Mouse (Mus musculus) mature B cell (primary cell): ENCODE measurements around the gene Tmem59l.

Experiments used
- in situ Hi-C: fragments of 300-500 bp; cut with MboI; formaldehyde crosslinking; loops from 2 replicates; pipeline ENCODE4 v1.14.3; 2019

The Tmem59l gene

DNA sequence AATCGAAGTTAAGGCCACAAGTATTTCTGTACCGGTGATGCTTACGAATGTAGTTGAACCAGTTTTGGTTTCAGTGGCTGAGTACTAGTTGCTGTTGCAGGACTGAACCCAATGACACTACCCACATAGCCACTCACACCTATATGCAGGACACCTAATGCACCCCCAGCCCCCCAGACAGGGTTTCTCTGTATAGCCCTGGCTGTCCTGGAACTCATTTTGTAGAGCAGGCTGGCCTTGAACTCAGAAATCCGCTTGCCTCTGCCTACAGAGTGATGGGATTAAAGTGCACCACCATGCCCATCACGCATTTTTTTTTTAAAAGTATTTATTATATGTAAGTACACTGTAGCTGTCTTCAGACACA, 19.9 kb upstream of the Tmem59l start:
- in situ Hi-C loops, result loop anchor here (5.0 kb wide), 1 partner anchor 130 kb away; no protein-coding TSS in a partner anchor

DNA sequence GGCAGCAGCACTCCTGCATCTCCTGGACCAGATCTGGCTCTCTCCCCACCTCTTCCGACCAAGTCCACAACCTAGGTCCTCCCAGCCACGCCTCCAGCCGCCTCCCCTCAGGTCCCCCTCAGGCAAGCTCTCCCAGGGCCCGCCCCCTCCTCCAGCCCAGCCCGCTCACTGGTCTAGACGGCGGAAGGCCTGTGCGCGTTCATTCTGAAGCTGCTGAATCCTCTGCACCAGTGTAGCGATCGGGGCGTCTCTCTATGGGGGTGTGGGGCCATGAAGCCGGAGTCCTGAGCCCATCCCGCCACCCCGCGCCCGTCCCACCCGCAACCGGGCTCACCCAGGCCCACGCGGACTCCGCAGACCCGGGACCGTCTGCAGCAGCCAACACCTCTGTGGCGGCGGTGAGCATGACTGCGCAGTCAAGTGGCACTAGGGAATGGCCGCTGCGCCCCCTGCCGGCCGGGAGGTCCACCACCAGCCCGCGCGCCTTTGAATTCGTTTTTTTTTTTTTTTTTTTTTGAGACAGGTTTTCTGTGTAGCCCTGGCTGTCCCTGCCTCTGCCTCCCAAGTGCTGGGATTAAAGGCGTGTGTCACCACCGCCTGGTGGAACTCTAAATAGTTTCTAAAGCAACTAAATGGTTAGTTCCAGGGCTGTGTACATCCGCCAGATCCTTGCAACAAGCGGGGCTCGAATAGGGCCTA, 19.3 kb upstream of the Tmem59l start, which contains the start of gene Rex1bd:
TSS of gene Rex1bd (minus strand) at position 425 of the 699 bp plus-strand sequence.
- in situ Hi-C loops, result loop anchor here (5.0 kb wide), 1 partner anchor 129 kb away; no protein-coding TSS in a partner anchor

- in situ Hi-C loops, result loop anchor here (5.0 kb wide), 1 partner anchor 129 kb away; no protein-coding TSS in a partner anchor
Measured at GRCm38 (mm10) chr8:70505698-70506327, 18.7 kb upstream of the Tmem59l start.

- in situ Hi-C loops, result loop anchor here (5.0 kb wide), 1 partner anchor 128 kb away; no protein-coding TSS in a partner anchor
Measured at GRCm38 (mm10) chr8:70504851-70505250, 17.7 kb upstream of the Tmem59l start.

- in situ Hi-C loops, result no loop called here
Measured at GRCm38 (mm10) chr8:70504291-70504716, 17.1 kb upstream of the Tmem59l start.

DNA sequence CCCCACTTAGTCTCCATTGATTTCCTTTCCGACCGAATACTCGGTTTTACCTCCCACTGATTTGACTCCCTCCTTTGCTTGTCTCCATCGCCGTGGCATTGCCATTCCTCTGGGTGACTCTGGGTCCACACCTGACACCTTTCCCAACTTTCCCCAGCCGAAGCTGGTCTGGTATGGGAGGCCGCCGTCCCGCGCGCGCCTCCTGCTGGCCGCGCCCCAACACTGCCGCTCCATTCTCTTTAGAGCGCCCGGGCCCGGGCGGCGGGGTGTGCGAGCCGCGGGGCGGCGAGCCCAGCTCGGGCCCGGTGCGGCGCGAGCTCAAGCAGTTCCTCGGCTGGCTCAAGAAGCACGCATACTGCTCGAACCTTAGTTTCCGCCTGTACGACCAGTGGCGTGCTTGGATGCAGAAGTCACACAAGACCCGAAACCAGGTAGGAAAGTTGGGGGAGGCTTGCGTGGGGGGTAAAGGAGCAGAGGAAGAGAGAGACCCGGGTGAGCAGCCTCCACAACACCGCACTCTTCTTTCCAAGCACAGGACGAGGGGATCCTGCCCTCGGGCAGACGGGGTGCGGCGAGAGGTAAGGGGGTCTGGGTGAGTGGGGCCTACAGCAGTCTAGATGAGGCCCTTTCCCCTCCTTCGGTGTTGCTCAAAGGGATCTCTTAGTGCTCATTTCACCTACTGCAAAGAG, 16.0 kb upstream of the Tmem59l start:
- in situ Hi-C loops, result no loop called here

GRCm38 (mm10) chr8:70502540-70502939, 15.4 kb upstream of the Tmem59l start:
- in situ Hi-C loops, result no loop called here

DNA sequence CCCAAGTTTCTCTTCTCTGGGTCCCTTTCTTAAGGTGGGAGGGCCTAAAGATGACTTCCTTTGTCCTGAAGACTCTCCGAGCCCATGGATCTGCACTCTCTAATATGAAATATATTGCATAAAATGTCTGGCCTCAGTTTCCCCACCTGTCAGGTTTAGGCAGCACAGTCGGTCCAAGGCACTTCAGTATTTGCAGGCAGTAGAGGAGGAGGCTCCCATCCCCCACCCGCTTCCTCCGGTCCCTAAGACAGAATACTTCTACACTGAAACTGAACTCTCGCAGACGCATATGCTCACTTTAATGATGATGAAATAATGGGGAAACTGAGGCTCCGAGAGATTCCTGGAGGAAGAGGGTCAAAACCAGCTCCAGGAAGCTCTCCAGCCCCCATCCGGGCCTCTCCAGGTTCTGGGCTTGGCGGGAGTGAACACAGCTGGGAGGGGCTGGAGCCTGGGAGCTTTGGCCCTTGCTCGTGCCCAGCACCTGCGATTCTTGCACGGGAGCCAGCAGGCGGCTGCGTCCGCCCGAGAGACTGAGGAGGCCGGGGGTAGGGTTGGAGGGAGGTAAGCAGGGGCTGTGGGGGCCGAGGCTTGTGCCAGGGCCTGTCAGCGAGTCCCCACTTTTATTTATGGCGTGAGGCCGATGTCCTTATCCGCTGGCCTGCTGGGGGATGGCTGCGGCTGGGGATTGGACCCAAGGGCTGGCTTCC, 14.8 kb upstream of the Tmem59l start:
- in situ Hi-C loops, result no loop called here

DNA sequence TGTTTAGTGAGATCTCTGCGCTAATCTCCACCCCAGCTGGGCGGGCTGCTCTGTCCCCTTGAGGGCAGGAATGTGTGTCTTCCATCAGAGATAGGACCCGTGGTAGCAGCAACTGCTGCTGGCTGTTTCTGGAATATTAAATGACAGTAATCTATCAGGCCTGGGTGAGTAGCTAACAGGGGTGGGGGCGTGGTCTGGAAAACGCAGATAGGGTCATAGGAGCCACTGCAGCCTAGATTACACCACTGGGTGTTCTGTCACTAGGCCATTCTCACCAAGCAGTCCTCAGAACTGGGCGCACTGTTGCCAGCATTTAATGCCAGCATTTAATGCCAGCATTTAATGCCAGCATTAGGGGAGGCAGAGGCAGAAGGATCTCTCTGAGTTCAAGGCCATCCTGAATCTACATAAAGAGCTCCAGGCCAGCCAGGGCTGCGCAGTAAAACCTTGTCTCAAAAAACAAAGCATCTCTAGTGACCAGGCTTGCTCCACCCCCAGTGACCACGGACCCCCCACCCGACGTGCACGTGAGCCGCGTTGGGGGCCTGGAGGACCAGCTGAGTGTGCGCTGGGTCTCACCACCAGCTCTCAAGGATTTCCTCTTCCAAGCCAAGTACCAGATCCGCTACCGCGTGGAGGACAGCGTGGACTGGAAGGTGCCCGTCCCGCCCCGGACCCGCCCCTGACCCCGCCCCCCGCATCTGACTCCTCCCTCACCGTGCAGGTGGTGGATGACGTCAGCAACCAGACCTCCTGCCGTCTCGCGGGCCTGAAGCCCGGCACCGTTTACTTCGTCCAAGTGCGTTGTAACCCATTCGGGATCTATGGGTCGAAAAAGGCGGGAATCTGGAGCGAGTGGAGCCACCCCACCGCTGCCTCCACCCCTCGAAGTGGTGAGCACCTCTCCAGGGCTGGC, 13.5 kb upstream of the Tmem59l start:
- in situ Hi-C loops, result no loop called here

- in situ Hi-C loops, result no loop called here
Measured at GRCm38 (mm10) chr8:70495771-70496062, 8.6 kb upstream of the Tmem59l start.

DNA sequence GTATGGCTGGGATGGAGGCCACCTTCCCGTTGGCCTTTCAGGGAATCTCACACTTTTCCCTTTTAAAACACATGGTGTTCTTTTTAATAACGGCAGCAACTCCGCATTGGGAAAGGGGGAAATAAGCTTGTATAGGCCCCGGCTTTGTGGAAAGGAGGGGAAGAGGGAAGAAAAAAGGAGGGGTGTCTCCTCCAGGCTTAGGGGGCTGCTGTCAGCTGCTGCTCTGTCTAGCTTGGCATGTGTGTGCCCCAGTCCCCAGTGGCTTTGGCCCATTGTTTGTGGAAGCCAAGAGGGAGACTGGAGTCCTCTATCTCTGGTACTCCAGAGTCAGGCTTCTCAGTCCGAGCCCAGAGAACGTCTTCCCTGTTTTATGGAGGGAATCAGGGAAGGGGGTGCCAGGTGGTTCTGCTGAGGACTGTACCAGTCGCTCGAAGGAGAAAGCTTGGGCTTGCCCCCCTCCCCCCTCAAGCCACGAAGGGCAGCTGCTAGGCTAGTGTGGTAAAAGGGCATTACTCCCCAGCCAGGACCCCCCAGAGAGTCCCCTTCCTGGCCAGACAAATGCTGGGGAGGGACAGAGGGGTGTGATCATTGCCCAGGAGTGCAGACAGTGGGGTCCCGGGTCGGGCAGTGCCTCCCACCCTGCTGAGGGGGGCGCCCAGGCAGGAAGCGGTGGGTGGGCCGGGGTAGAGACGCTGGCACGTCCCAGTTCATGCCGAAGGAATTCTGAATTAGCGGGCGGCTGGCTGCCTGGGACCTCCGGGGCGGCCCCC, 8.0 kb upstream of the Tmem59l start:
- in situ Hi-C loops, result no loop called here

DNA sequence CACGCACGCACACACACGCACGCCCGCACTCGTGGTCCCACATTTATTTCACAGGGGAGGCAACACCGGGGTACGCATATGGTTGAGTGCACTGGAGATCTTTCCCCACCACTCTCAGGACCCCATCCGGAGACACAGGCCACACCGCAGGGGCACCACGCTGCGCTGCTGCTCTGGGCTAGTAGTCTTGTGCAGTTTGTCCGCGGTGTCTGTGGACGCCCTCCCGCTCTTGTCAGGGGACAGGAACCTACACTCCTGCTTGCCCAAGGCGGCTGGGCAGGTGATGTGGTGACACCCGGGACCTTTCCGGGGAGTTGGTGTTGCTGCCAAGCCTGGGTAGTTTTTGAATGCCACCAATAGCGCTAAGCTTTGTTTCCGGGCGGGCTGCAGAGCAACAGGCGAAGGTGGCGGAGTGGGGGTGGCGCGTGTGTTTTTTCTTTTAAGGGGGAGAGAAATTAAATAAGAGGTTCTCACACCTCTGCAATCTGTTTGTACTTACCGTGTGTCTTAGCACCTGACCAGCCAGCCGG, 7.3 kb upstream of the Tmem59l start:
- in situ Hi-C loops, result no loop called here

GRCm38 (mm10) chr8:70493692-70494415, 6.7 kb upstream of the Tmem59l start:
- in situ Hi-C loops, result no loop called here

GRCm38 (mm10) chr8:70492664-70493640, 5.8 kb upstream of the Tmem59l start, which contains the start of gene Crlf1:
Gene Crlf1 (plus strand): TSS chr8:70493158.
- in situ Hi-C loops, result no loop called here

GRCm38 (mm10) chr8:70490880-70491495, 3.8 kb upstream of the Tmem59l start:
- in situ Hi-C loops, result no loop called here

- in situ Hi-C loops, result no loop called here
Measured at GRCm38 (mm10) chr8:70490061-70490879, 3.1 kb upstream of the Tmem59l start.

- in situ Hi-C loops, result no loop called here
Measured at GRCm38 (mm10) chr8:70489576-70489975, 2.4 kb upstream of the Tmem59l start.
